Mouse (Mus musculus): Measurements from ENCODE around the gene Adamts7.

DNA sequence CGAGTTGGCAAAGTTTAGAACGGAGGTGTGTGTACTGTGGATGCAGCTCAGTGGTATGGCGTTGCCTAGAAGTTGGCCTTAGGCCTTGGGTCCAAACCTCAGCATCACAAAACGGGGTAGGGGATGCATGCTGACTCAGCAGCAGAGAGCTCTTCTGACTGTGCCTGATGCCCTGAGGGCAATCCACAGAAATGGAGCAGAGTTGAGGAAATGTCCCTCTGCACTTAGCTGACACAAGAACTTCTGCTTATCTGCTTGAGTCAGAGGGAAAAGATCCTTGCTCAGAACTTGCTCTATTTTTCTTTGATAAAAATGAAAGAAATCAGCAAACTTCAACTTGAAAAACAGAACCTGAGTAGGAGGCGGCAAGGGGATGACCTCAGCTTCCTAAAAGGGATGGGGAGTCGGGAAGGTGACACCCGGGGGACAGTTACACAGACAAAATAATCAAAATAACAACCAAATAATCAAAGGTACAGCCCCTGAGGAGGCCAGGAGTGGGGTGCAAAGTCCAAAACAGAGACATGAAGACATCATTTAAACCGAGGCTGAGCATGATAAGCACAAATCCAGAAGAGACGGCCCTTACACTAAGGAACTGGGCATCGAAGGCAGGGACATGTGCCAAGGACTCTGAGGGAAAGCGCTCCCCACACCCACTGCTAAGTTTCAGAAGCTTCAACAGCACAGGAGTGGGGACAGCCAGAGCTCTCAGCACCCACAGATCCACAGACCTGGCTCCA lies 53.6 kb downstream of the Adamts7 start:
- TF ChIP-seq CTCF (IDR thresholded peaks at IDR 0.05; ENCODE audit: low read depth) (no peak), EP300 (optimal IDR thresholded peaks at IDR 0.05) (no peak)
